Mouse (Mus musculus): ENCODE data around the gene Pdzk1ip1. TPM values are rescaled to one million over a fixed set of nuclear protein-coding genes. Genes with fewer than 3 reads are reported as not detected.

Gene Pdzk1ip1
- polyA plus RNA-seq, 1 experiment from 2014 or later, result 4.4 TPM

GRCm38 (mm10) chr4:115078892-115079820 lies 9.4 kb upstream of the Pdzk1ip1 start:
- H3K36me3 ChIP-seq (ENCODE audit: poor library complexity, severe bottlenecking), result no peaks in the 10 kb centered on the region
- H3K4me1 ChIP-seq, result peaks cover 19% of the 10 kb centered on the region
- peaks cover 15% of the 10 kb centered on the region; the same call in 1 of the 2 replicates for H3K27me3 ChIP-seq
- no peaks in the 10 kb centered on the region; the same call in 1 of the 2 replicates for H3K9me3 ChIP-seq (replicated peaks)
- peak; percentile 88 for ATAC-seq
- H3K4me3 ChIP-seq, result no peak overlapping the region
- 11% methylated on average over 10 of the region's 10 CpGs for WGBS
- peak overlapping the region; percentile 68 for H3K27ac ChIP-seq
- peak overlapping the region; percentile 3 for H3K9ac ChIP-seq
- H3K4me2 ChIP-seq, result peak overlapping the region; percentile 24

DNA sequence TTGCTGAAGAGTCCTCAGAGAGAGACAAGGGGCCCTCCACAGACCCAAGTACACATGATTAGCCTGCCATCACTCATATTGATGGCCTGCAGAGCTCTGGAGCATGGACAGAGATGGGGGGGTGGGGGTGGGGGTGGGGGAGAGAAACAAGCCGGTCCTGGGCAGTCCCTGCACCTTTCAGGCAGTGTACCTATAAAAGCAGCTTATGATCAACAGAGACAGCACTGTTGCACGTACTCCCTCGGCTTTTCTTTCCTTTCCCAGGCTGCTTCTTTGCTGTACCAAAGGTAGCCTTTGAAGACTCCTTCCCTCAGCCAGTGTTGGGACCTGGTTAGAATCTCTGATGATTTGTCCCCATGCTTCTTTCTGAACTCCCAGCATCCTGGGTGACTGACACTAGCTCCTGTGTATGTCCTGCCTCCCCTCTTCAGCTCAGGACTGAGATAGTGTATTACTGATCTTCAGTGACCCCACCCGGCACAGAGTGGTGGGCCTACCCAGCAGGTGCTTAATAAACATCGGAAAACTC lies 8.6 kb upstream of the Pdzk1ip1 start:
- Histone ChIP-seq H3K27ac (no peak overlapping the region; the same call in 1 of the 2 replicates), H3K4me1 (peaks cover 19% of the 10 kb centered on the region), H3K4me3 (no peak overlapping the region), H3K9me3 (replicated peaks) (no peaks in the 10 kb centered on the region; the same call in 1 of the 2 replicates), H3K27me3 (peaks cover 12% of the 10 kb centered on the region; the same call in 1 of the 2 replicates), H3K9ac (peak overlapping the region; percentile 3; the same call in 1 of the 2 replicates), H3K4me2 (peak overlapping the region; percentile 24), H3K36me3 (ENCODE audit: poor library complexity, severe bottlenecking) (no peaks in the 10 kb centered on the region)
- 0 out of 2 replicates have a peak, but pooled peaks have one; percentile 26 for ATAC-seq
- WGBS, result 9% methylated on average over 5 of the region's 5 CpGs

DNA sequence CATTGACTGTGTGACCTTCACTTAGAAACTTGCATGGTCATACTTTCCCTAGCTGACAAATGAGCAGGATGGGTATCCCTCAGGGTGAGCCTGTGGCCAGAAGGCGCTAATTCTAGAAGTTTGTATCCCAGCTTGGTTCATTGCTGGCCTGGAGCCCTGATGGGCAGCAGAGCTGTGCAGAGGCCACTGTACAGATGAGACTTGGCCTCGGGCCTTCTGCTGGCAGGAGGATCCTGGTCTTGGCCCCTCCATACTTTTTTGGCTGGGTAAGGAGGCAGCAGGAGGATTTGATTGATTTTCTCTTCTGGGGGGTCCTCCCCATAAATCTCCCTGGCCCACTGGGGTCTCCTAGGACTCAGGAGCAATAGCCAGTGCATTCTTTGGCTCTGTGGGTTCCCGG lies 5.5 kb upstream of the Pdzk1ip1 start:
- Histone ChIP-seq H3K4me3 (no peak overlapping the region), H3K4me2 (no peak overlapping the region), H3K9me3 (replicated peaks) (no peaks in the 10 kb centered on the region; the same call in 1 of the 2 replicates), H3K4me1 (peaks cover 19% of the 10 kb centered on the region), H3K27me3 (peaks cover 16% of the 10 kb centered on the region), H3K27ac (no peak overlapping the region), H3K36me3 (ENCODE audit: poor library complexity, severe bottlenecking) (no peaks in the 10 kb centered on the region), H3K9ac (no peak overlapping the region)
- ATAC-seq, result no peak
- WGBS, result 89% methylated on average over 3 of the region's 3 CpGs

DNA sequence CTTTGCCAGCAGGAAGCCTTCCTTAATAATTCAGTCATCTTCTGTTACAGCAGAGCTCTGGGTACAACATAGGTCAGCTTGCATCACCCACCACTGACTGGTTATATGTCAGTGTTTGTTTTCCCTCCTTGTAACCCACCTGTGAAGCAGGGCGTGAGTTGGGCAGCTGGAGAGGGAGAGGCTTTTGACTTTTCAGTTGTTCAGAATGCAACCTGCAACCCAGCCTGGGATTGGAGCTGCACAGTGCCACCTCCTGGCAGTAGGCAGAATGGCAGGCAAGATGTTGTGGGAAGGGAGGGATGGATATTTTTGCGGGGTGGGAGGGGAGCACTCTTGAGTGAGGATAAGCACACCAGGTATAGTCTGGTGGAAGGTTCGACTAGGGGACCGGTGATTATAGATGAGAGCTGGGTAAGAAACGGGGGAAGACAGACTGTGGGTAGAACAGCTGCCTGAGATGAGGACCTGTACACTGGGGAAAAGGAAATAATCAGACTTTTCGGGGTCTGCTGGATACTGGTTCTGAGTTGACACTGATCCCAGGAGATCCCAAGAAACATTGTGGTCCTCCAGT lies 2.9 kb upstream of the Pdzk1ip1 start:
- H3K27me3 ChIP-seq, result peaks cover 35% of the 10 kb centered on the region
- ATAC-seq, result peak; percentile 42; the same call in 1 of the 2 replicates

DNA sequence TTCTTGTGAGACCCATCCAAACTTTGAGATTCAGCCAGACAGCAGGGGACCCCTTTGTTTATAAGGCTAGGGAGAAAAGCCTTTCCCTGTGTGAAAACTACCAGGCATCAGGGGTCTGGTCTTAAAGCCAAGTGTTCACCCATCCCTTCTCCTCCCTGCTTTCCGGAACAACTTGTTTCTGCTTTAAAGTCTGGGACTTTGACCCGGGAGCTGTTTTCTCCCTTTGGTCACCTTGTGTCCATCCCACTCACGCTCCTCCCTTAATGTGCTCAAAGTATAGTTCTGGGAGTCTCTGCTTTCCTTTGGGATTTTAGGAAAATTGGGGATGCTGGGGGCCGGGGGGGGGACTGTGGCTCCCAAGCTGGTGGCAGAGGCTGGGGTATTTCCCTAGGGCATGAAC lies 2.3 kb upstream of the Pdzk1ip1 start:
- no peak for ATAC-seq
- WGBS, result 70% methylated on average over 4 of the region's 4 CpGs
- H3K9me3 ChIP-seq (replicated peaks), result no peaks in the 10 kb centered on the region
- H3K9ac ChIP-seq, result no peak overlapping the region
- H3K4me3 ChIP-seq, result no peak overlapping the region
- no peak overlapping the region for H3K4me2 ChIP-seq
- peaks cover 35% of the 10 kb centered on the region for H3K27me3 ChIP-seq
- H3K36me3 ChIP-seq (ENCODE audit: poor library complexity, severe bottlenecking), result no peaks in the 10 kb centered on the region
- H3K4me1 ChIP-seq, result no peaks in the 10 kb centered on the region
- no peak overlapping the region for H3K27ac ChIP-seq

More for the DNA sequence above, 2.9 kb upstream of the Pdzk1ip1 start:
- 17% methylated on average over 6 of the region's 6 CpGs for WGBS
- Histone ChIP-seq H3K9ac (no peak overlapping the region), H3K4me1 (no peaks in the 10 kb centered on the region), H3K4me2 (no peak overlapping the region), H3K4me3 (no peak overlapping the region), H3K36me3 (ENCODE audit: poor library complexity, severe bottlenecking) (no peaks in the 10 kb centered on the region), H3K27ac (no peak overlapping the region), H3K9me3 (replicated peaks) (no peaks in the 10 kb centered on the region)

DNA sequence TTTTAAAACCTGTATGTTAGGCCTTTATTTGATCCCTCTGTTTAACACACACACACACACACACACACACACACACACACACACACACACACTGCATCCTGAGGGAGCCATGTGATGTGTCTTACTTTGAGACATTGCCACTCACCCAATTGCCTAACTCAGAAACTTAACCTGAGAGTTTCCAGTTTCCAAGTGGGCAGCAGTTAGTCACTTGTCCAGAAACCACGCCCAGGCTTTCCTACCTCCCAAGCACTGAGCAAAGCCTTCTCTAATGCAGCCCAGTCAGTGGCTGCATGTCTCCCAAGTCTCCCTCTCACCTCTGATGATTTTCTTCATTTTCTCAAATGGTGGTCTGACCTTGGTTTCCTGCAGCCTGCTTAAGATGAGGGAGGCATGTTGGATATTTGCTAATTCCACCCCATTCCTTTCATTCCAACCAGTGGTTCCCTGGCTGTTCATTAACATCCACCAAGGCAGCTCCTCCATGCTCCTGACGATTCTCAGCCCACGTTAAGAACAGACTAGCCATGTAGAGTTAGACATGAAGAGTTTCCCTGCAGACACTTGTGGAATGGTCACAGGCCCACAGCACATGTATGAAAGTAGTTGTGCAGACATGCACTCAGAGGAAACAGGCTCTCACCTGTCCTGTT lies 1.6 kb upstream of the Pdzk1ip1 start:
- Histone ChIP-seq H3K4me2 (no peak overlapping the region), H3K9ac (no peak overlapping the region), H3K9me3 (replicated peaks) (no peaks in the 10 kb centered on the region), H3K4me1 (no peaks in the 10 kb centered on the region), H3K36me3 (ENCODE audit: poor library complexity, severe bottlenecking) (no peaks in the 10 kb centered on the region), H3K27ac (no peak overlapping the region), H3K4me3 (no peak overlapping the region), H3K27me3 (peaks cover 35% of the 10 kb centered on the region)
- ATAC-seq, result no peak
- 73% methylated on average over 3 of the region's 3 CpGs for WGBS

DNA sequence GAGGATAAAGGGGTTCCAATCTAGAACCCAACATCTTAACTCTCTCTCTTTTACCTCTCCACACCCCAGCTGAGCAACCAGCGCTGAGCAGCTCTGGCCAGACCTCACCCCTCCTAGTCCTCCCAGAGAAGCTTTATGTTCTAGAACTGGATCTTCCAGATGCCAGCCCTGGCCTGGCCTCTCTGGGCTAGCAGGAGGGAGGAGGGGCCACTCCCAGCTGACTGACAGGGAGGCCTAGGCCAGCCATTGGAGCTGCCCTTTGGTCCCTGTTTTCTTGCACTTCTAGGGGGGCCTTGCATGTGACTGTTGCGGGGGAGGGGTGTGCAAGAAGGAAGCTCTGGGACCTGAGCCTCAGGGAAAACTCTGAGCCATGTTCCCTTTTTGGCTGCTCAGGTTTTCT lies 2.1 kb downstream of the Pdzk1ip1 start:
- Histone ChIP-seq H3K4me1 (peaks cover 4% of the 10 kb centered on the region), H3K36me3 (ENCODE audit: poor library complexity, severe bottlenecking) (no peaks in the 10 kb centered on the region), H3K27me3 (peaks cover 52% of the 10 kb centered on the region), H3K9ac (no peak overlapping the region), H3K27ac (no peak overlapping the region), H3K9me3 (replicated peaks) (no peaks in the 10 kb centered on the region), H3K4me2 (no peak overlapping the region), H3K4me3 (no peak overlapping the region)
- ATAC-seq, result no peak
- 76% methylated on average over 2 of the region's 2 CpGs for WGBS

- H3K27me3 ChIP-seq, result peaks cover 59% of the 10 kb centered on the region
- peaks cover 12% of the 10 kb centered on the region for H3K4me1 ChIP-seq
- 87% methylated on average over 3 of the region's 3 CpGs for WGBS
- H3K4me2 ChIP-seq, result no peak overlapping the region
- H3K9ac ChIP-seq, result no peak overlapping the region
- no peaks in the 10 kb centered on the region for H3K9me3 ChIP-seq (replicated peaks)
- no peaks in the 10 kb centered on the region for H3K36me3 ChIP-seq (ENCODE audit: poor library complexity, severe bottlenecking)
- no peak overlapping the region for H3K27ac ChIP-seq
- no peak overlapping the region for H3K4me3 ChIP-seq
- ATAC-seq, result no peak
Observed at GRCm38 (mm10) chr4:115091806-115092205, 3.3 kb downstream of the Pdzk1ip1 start.

DNA sequence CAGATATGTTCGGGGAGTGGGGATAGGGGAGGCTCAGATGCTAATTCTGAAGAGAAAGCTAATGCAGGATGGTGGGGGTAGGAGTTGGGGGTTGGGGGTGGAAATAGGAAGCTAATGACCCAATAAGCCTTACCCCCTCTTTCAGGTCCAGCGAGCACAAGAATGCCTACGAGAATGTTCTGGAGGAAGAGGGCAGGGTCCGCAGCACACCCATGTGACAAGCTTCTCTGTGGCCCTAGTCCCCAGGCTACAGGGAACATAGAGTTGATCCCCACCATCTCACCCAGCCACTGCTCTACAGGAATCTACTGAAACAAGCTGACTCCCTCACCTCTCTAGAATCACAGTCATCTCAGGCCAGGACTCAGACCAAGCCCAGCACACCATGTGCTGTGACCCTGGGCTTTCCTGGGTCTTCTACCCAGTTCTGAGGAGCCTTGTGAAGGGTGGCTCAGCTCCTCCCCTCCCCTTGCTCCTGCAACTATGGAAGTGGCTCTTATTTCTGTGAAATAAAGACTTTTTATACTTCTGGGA lies 4.9 kb downstream of the Pdzk1ip1 start:
- Histone ChIP-seq H3K9me3 (replicated peaks) (no peaks in the 10 kb centered on the region), H3K27me3 (peaks cover 64% of the 10 kb centered on the region), H3K27ac (no peak overlapping the region), H3K9ac (no peak overlapping the region), H3K4me1 (peaks cover 12% of the 10 kb centered on the region), H3K4me2 (no peak overlapping the region), H3K4me3 (no peak overlapping the region), H3K36me3 (ENCODE audit: poor library complexity, severe bottlenecking) (no peaks in the 10 kb centered on the region)
- WGBS, result 68% methylated on average over 4 of the region's 4 CpGs
- ATAC-seq, result no peak

- 69% methylated on average over 2 of the region's 2 CpGs for WGBS
- Histone ChIP-seq H3K36me3 (ENCODE audit: poor library complexity, severe bottlenecking) (no peaks in the 10 kb centered on the region), H3K27me3 (peaks cover 59% of the 10 kb centered on the region), H3K4me3 (no peak overlapping the region), H3K4me2 (no peak overlapping the region), H3K9me3 (replicated peaks) (no peaks in the 10 kb centered on the region), H3K4me1 (peaks cover 12% of the 10 kb centered on the region), H3K9ac (no peak overlapping the region), H3K27ac (no peak overlapping the region)
- ATAC-seq, result no peak
Observed at GRCm38 (mm10) chr4:115094056-115094455, 5.5 kb downstream of the Pdzk1ip1 start.

DNA sequence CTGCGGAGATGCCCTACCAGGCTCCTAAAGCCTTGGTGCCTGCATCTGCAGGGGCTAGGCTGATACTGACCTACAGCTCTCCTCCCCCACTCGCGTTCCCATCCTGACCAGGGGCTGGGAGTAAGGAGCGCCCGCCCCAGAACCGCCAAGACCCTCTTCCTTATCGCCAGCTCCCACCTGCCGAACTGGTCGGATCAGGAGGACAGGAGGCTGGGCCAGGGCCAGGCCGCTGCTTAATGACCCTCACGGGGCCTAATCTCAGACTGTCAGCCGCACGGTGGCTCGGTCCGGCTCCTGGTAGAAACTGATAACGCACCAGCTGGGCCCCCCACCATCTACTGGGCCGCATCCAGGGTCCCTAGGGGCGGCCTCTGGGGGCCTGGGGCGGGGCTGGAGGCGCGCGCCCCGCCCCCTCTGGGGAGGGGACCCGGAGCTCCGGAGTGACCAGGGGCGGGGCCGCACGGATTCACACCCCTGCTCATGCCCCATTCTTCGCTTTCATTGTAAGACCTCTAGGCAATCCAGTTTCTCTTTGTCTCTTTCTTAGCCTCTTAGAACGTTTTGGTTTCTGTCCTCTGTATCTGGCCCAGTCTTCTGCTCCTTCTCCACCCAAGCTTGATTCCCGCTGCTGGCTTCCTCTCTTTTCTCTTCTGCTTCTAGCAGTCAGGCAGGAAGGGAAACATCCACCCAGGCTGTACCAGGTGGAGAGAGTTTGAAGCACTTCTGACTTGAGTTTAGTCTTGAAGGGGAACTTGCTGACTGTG lies 7.3 kb downstream of the Pdzk1ip1 start:
- peak; percentile 65 for ATAC-seq

More for the DNA sequence above, 7.3 kb downstream of the Pdzk1ip1 start:
- peaks cover 12% of the 10 kb centered on the region for H3K4me1 ChIP-seq
- H3K4me3 ChIP-seq, result peak overlapping the region; percentile 46
- no peaks in the 10 kb centered on the region for H3K9me3 ChIP-seq (replicated peaks)
- no peak overlapping the region for H3K27ac ChIP-seq
- WGBS, result under 1% methylated on average over 30 of the region's 31 CpGs
- H3K27me3 ChIP-seq, result peaks cover 60% of the 10 kb centered on the region
- no peaks in the 10 kb centered on the region for H3K36me3 ChIP-seq (ENCODE audit: poor library complexity, severe bottlenecking)
- H3K4me2 ChIP-seq, result peak overlapping the region; percentile 86
- peak overlapping the region; percentile 65 for H3K9ac ChIP-seq
